Mouse (Mus musculus): Measurements from ENCODE around the gene Kdm4b. TPM values are rescaled to one million over a fixed set of nuclear protein-coding genes. Genes with fewer than 3 reads are reported as not detected.

Gene Kdm4b
- polyA plus RNA-seq, 1 experiment, result 20.0 TPM

DNA sequence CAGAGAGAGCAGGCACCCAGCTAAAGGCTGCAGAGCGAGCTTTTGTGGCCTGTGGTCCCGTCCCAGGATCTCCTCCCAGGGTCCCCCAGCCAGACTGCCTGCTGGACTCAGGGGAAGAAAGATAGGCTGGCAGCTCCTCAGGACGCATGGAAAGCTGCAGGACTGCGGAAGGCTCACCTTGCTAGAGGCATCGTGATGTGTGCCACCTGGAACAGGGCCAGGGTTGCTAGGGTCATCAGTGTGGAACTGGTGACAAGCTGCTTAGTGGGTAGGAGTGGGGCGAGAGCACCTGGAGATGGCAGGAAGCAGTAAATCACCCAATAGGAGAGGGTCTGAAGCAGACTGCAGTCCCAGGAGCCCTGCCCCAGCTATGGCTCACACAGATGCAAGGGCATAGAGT is 61.8 kb downstream of the Kdm4b start:
- H3K4me3 ChIP-seq (ENCODE audit: control insufficient read depth, low read depth, low read length), result no peak overlapping the region; the same call in 1 of the 2 replicates
- no peaks in the 10 kb centered on the region for H3K27me3 ChIP-seq (ENCODE audit: control insufficient read depth, insufficient read depth, low read length)
- no peaks in the 10 kb centered on the region for H3K4me1 ChIP-seq (ENCODE audit: control insufficient read depth, insufficient read depth, low read length)
- TF ChIP-seq CTCF (IDR thresholded peaks at IDR 0.05; ENCODE audit: control insufficient read depth, insufficient read depth, insufficient replicate concordance, low read depth, low read length) (no peak), POLR2A (IDR thresholded peaks at IDR 0.05; ENCODE audit: control insufficient read depth, low read depth, low read length) (no peak)
- no peaks in the 10 kb centered on the region for H3K36me3 ChIP-seq (ENCODE audit: control insufficient read depth, insufficient read depth, low read length)
- no peak overlapping the region for H3K27ac ChIP-seq (ENCODE audit: control insufficient read depth, insufficient read depth, low read depth, low read length)

DNA sequence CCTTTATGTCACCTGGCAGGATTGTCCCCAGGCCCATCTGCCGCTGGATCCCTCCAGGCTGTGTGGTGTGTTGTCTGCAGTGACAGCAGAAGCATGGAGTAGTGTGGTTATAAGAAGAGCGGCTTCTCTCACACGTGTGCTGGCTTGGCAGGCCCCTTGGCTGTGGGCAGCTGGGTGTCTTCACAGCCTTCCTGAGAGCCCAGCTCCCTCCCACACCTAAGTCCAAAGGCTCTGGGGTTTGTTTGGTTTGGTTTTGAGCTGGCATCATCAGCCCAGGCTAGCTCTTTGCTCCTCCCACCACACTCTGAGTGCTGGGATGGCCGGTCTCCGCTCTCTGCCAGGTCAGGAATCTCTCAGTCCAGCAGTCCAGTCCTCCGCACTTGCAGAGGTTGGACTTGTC is 67.4 kb downstream of the Kdm4b start:
- no peak overlapping the region for H3K4me3 ChIP-seq (ENCODE audit: control insufficient read depth, low read depth, low read length)
- no peak overlapping the region for H3K27ac ChIP-seq (ENCODE audit: control insufficient read depth, insufficient read depth, low read depth, low read length)
- no peaks in the 10 kb centered on the region for H3K4me1 ChIP-seq (ENCODE audit: control insufficient read depth, insufficient read depth, low read length)
- no peak for TF ChIP-seq CTCF (IDR thresholded peaks at IDR 0.05; ENCODE audit: control insufficient read depth, insufficient read depth, insufficient replicate concordance, low read depth, low read length)
- TF ChIP-seq POLR2A (IDR thresholded peaks at IDR 0.05; ENCODE audit: control insufficient read depth, low read depth, low read length), result no peak
- no peaks in the 10 kb centered on the region for H3K27me3 ChIP-seq (ENCODE audit: control insufficient read depth, insufficient read depth, low read length)
- no peaks in the 10 kb centered on the region for H3K36me3 ChIP-seq (ENCODE audit: control insufficient read depth, insufficient read depth, low read length)

DNA sequence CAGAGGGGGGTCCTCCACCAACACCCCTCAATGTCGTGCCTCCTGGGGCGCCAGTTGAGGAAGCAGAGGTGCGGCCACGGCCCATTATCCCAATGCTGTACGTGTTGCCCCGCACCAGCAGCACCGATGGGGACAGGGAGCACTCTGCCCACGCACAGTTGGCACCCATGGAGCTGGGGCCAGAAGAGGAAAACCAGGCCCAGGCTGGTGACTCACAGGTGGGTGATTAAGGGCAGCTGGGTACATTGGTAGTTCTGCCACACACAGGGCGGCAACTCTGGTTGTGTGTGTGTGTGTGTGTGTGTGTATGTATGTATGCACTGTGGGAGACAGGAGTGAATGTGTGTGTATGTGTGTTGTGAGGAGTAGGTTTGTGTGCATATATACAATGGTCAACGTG is 68.0 kb downstream of the Kdm4b start:
- no peak overlapping the region for H3K4me3 ChIP-seq (ENCODE audit: control insufficient read depth, low read depth, low read length)
- no peaks in the 10 kb centered on the region for H3K4me1 ChIP-seq (ENCODE audit: control insufficient read depth, insufficient read depth, low read length)
- H3K27me3 ChIP-seq (ENCODE audit: control insufficient read depth, insufficient read depth, low read length), result no peaks in the 10 kb centered on the region
- no peak overlapping the region for H3K27ac ChIP-seq (ENCODE audit: control insufficient read depth, insufficient read depth, low read depth, low read length)
- TF ChIP-seq CTCF (IDR thresholded peaks at IDR 0.05; ENCODE audit: control insufficient read depth, insufficient read depth, insufficient replicate concordance, low read depth, low read length), result no peak
- no peak for TF ChIP-seq POLR2A (IDR thresholded peaks at IDR 0.05; ENCODE audit: control insufficient read depth, low read depth, low read length)
- H3K36me3 ChIP-seq (ENCODE audit: control insufficient read depth, insufficient read depth, low read length), result no peaks in the 10 kb centered on the region

DNA sequence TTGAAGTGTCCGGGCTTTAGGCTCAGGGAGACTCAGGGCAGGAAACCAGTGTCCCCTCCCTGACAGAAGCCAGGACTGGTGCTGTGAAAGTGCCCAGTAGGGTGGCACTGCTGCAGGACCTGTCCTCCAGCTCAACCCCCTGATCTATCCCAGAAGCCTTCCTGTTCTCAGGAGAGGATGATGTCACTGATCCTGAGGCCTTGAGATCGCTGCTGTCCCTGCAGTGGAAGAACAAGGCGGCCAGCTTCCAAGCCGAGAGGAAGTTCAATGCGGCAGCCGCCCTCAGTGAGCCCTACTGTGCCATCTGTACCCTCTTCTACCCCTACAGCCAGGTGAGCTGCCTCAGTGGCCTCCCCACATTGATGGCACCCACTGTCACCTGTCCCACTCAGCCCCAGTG is 70.2 kb downstream of the Kdm4b start:
- H3K4me1 ChIP-seq (ENCODE audit: control insufficient read depth, insufficient read depth, low read length), result no peaks in the 10 kb centered on the region
- no peaks in the 10 kb centered on the region for H3K36me3 ChIP-seq (ENCODE audit: control insufficient read depth, insufficient read depth, low read length)
- no peaks in the 10 kb centered on the region for H3K27me3 ChIP-seq (ENCODE audit: control insufficient read depth, insufficient read depth, low read length)
- no peak overlapping the region for H3K27ac ChIP-seq (ENCODE audit: control insufficient read depth, insufficient read depth, low read depth, low read length)
- no peak overlapping the region for H3K4me3 ChIP-seq (ENCODE audit: control insufficient read depth, low read depth, low read length)
- no peak for TF ChIP-seq CTCF (IDR thresholded peaks at IDR 0.05; ENCODE audit: control insufficient read depth, insufficient read depth, insufficient replicate concordance, low read depth, low read length)
- no peak for TF ChIP-seq POLR2A (IDR thresholded peaks at IDR 0.05; ENCODE audit: control insufficient read depth, low read depth, low read length)

DNA sequence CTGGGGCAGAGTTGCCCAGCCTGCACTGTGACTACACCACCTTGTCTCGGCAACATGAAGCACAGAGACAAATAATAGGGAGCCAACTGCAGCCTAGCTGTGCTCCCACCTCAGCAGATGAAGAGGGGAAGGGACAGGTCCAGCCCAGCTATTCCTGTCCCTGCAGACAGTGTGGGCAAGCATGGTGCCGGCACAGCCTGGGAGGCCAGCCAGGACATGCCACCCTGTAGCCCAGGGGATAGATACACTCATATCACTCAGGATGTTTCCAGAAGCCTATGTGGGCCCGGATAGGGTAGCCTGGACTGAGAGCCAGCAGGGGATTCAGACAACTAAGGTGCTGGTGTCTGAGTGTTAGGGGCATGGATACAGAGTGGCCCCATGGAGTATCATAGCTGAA is 74.4 kb downstream of the Kdm4b start:
- TF ChIP-seq CTCF (IDR thresholded peaks at IDR 0.05; ENCODE audit: control insufficient read depth, insufficient read depth, insufficient replicate concordance, low read depth, low read length) (no peak), POLR2A (IDR thresholded peaks at IDR 0.05; ENCODE audit: control insufficient read depth, low read depth, low read length) (no peak)
- no peak overlapping the region for H3K27ac ChIP-seq (ENCODE audit: control insufficient read depth, insufficient read depth, low read depth, low read length)
- H3K36me3 ChIP-seq (ENCODE audit: control insufficient read depth, insufficient read depth, low read length), result no peaks in the 10 kb centered on the region
- H3K4me3 ChIP-seq (ENCODE audit: control insufficient read depth, low read depth, low read length), result no peak overlapping the region
- H3K27me3 ChIP-seq (ENCODE audit: control insufficient read depth, insufficient read depth, low read length), result no peaks in the 10 kb centered on the region
- H3K4me1 ChIP-seq (ENCODE audit: control insufficient read depth, insufficient read depth, low read length), result no peaks in the 10 kb centered on the region

DNA sequence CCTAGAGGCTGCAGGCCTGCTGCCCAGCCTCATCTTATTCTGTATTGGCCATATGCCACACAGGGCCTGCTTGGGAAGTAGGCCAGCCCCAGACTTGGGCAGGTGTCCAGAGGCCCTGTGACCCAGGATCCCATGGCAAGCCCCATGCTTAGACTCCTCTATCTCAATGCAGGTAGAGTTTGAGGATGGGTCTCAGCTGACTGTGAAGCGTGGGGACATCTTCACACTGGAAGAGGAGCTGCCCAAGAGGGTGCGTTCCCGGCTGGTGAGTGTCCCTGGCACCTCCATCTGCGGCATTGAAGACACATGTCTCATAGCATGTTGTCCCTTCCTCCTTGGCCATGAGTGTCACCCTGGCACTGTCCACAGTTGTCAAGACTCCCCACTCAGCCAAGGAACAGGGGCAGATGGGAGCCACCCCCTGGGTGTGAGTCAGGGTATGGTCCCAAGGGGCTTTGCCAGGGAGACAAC is 75.2 kb downstream of the Kdm4b start:
- no peak overlapping the region for H3K27ac ChIP-seq (ENCODE audit: control insufficient read depth, insufficient read depth, low read depth, low read length)
- H3K4me1 ChIP-seq (ENCODE audit: control insufficient read depth, insufficient read depth, low read length), result no peaks in the 10 kb centered on the region
- no peaks in the 10 kb centered on the region for H3K36me3 ChIP-seq (ENCODE audit: control insufficient read depth, insufficient read depth, low read length)
- H3K4me3 ChIP-seq (ENCODE audit: control insufficient read depth, low read depth, low read length), result no peak overlapping the region
- TF ChIP-seq POLR2A (IDR thresholded peaks at IDR 0.05; ENCODE audit: control insufficient read depth, low read depth, low read length) (no peak), CTCF (IDR thresholded peaks at IDR 0.05; ENCODE audit: control insufficient read depth, insufficient read depth, insufficient replicate concordance, low read depth, low read length) (no peak)
- no peaks in the 10 kb centered on the region for H3K27me3 ChIP-seq (ENCODE audit: control insufficient read depth, insufficient read depth, low read length)

DNA sequence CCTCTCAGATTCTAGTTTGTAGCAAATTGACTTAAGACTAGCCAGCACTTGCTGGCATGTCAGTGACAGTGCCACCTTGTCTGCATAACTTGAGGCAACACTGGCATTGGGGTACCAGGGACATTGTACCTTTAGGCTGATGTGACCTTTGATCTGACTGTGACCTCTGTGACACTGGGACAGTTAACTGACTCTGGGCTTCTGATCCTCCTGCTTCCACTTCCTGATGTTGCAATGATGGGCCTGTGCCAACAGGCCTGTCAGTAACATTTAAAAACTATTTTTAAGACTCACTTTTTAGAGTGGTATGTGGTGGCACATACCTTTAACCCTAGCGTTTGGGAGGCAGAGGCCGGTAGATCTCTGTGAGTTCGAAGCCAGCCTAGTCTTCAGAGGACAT is 79.5 kb downstream of the Kdm4b start:
- Histone ChIP-seq H3K4me1 (ENCODE audit: control insufficient read depth, insufficient read depth, low read length) (no peaks in the 10 kb centered on the region; the same call in none of the 2 replicates), H3K27ac (ENCODE audit: control insufficient read depth, insufficient read depth, low read depth, low read length) (no peak overlapping the region), H3K27me3 (ENCODE audit: control insufficient read depth, insufficient read depth, low read length) (no peaks in the 10 kb centered on the region), H3K36me3 (ENCODE audit: control insufficient read depth, insufficient read depth, low read length) (no peaks in the 10 kb centered on the region), H3K4me3 (ENCODE audit: control insufficient read depth, low read depth, low read length) (no peak overlapping the region)
- TF ChIP-seq CTCF (IDR thresholded peaks at IDR 0.05; ENCODE audit: control insufficient read depth, insufficient read depth, insufficient replicate concordance, low read depth, low read length) (no peak), POLR2A (IDR thresholded peaks at IDR 0.05; ENCODE audit: control insufficient read depth, low read depth, low read length) (no peak)
